Mouse (Mus musculus) liver, embryonic 15.5 days (tissue): ENCODE results near the gene Prtg. TPM values are rescaled to one million over a fixed set of nuclear protein-coding genes. Genes with fewer than 3 reads are reported as not detected.
A peak's percentile ranks its signal among the peaks of the same experiment; 100 is the strongest.

Experiments used
- ATAC-seq: fragments of 200-750 bp; cut with Nextera tagmentation; 2 replicates; pipeline ENCODE4 v1.8.0; 2017; ENCODE audit warnings: moderate number of reproducible peaks, mild to moderate bottlenecking, moderate library complexity; ENCODE audit not compliant: insufficient read depth
- H3K27ac ChIP-seq: fragments of 300-500 bp; sonication (generic); replicated peaks from 2 replicates; pipeline ENCODE4 v1.5.1; 2015; ENCODE audit warnings: mild to moderate bottlenecking, inconsistent platforms
- H3K27me3 ChIP-seq: fragments of 300-500 bp; sonication (generic); 2 replicates; pipeline ENCODE4 v1.6.1; 2015; ENCODE audit warnings: mild to moderate bottlenecking, inconsistent platforms
- H3K36me3 ChIP-seq: fragments of 300-500 bp; sonication (generic); replicated peaks from 2 replicates; pipeline ENCODE4 v1.6.1; 2015; ENCODE audit warnings: moderate library complexity, mild to moderate bottlenecking, inconsistent platforms
- H3K4me1 ChIP-seq: fragments of 300-500 bp; sonication (generic); replicated peaks from 2 replicates; pipeline ENCODE4 v1.6.1; 2015; ENCODE audit warnings: inconsistent platforms
- H3K4me2 ChIP-seq: fragments of 300-500 bp; sonication (generic); 2 replicates; pipeline ENCODE4 v1.6.1; 2015; ENCODE audit warnings: moderate library complexity, mild to moderate bottlenecking, inconsistent platforms
- H3K4me3 ChIP-seq: fragments of 300-500 bp; sonication (generic); replicated peaks from 2 replicates; pipeline ENCODE4 v1.5.1; 2015; ENCODE audit warnings: mild to moderate bottlenecking, inconsistent platforms
- H3K9ac ChIP-seq: fragments of 300-500 bp; sonication (generic); 2 replicates; pipeline ENCODE4 v1.6.1; 2015; ENCODE audit warnings: moderate library complexity, mild to moderate bottlenecking, inconsistent platforms
- H3K9me3 ChIP-seq: fragments of 300-500 bp; sonication (generic); replicated peaks from 2 replicates; pipeline ENCODE4 v1.6.1; 2016; ENCODE audit warnings: inconsistent platforms
- WGBS: fragments of 180-500 bp; shearing (Covaris S2); methylation state at CpG from one replicate; pipeline ENCODE4 v1.1.7; 2015; ENCODE audit warnings: mixed read lengths; ENCODE audit not compliant: insufficient replicate concordance; 5-methylcytosine and 5-hydroxymethylcytosine counted together
- polyA plus RNA-seq: library from polyadenylated mRNA; unstranded; fragments of >200 nt; fragmentation: Nextera tagmentation; extraction: Ambion mirVana; gene quantifications from 2 replicates; pipeline ENCODE4 v1.2.1, GENCODE M21; 2015

Prtg gene
- polyA plus RNA-seq, 1 experiment from 2014 or later = 0.08 TPM

DNA sequence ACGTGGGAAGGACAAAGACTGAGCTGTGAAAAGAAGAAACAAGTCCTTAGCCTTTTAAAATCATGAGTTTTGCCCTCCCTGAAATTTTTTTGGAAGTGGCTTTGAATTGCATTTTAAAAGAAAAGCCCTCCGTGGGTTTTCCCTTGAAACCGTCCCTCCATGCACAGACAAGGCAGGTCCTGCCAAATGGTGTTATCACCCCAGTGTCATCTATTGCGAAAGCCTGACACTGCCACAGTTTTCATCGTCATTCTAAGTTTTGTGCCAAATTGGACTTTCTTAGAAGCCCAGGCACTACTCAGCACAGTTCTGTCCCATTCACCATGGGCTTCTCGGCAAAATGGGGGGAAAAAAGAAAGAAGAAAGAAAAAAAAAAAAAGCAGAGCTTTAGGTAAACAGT, 106.9 kb downstream of the Prtg start:
- no peak overlapping the region for H3K27ac ChIP-seq
- WGBS = 42% methylated on average over 6 of the region's 6 CpGs
- no peaks in the 10 kb centered on the region for H3K36me3 ChIP-seq
- no peak overlapping the region for H3K9ac ChIP-seq
- H3K27me3 ChIP-seq = no peaks in the 10 kb centered on the region
- no peak for ATAC-seq
- no peak overlapping the region for H3K4me3 ChIP-seq
- H3K4me1 ChIP-seq = no peaks in the 10 kb centered on the region
- no peaks in the 10 kb centered on the region for H3K9me3 ChIP-seq
- peak overlapping the region; percentile 5; the same call in 1 of the 2 replicates for H3K4me2 ChIP-seq

DNA sequence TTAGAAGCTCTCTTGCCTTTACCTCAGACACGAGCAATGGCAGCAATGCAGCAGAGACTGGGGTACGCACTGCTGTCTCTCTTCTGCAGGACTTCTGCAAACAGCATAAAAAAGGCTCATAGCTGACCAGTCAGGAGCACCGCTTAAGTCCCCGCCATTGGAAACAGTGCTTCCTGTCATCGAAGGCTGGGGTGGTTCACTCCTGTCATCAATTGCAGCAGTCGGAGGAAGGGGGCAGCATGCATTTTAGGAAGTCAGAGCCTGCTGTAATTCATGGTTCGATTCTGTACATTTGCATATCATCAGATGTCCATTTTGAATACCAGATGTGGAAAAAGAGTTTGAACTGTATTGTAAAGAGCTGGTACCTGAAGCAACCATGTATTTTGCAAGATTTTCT, 109.1 kb downstream of the Prtg start:
- Histone ChIP-seq H3K27me3 (no peaks in the 10 kb centered on the region), H3K9me3 (no peaks in the 10 kb centered on the region), H3K4me2 (no peak overlapping the region), H3K4me3 (no peak overlapping the region), H3K9ac (no peak overlapping the region), H3K36me3 (no peaks in the 10 kb centered on the region), H3K27ac (no peak overlapping the region), H3K4me1 (no peaks in the 10 kb centered on the region)
- WGBS = 23% methylated on average over 7 of the region's 7 CpGs
- ATAC-seq = no peak

DNA sequence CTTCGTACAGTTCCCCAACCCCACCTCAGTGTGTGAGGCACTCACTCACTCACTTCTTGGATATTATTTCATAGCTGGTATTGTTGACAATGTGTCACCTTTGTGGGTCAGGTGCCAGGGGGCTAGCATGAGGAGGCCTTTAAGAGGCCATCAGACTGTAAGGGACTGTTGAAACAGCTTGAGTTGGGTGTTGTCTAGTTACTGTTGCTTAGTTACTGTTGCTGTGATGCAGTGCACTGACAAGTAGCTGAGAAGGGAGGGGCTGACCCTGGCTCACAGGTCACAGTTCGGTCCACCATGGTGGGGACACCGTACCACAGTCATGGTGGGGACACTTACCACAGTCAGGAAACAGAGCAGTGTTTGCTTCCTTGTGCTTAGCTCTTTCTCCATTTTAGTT, 116.4 kb downstream of the Prtg start:
- no peak overlapping the region for H3K9ac ChIP-seq
- 57% methylated on average over 3 of the region's 3 CpGs for WGBS
- H3K27me3 ChIP-seq = peaks cover 63% of the 10 kb centered on the region
- H3K9me3 ChIP-seq = no peaks in the 10 kb centered on the region
- no peak overlapping the region for H3K27ac ChIP-seq
- peaks cover 5% of the 10 kb centered on the region; the same call in 1 of the 2 replicates for H3K4me1 ChIP-seq
- H3K4me3 ChIP-seq = no peak overlapping the region
- no peak for ATAC-seq
- H3K36me3 ChIP-seq = no peaks in the 10 kb centered on the region
- H3K4me2 ChIP-seq = no peak overlapping the region

DNA sequence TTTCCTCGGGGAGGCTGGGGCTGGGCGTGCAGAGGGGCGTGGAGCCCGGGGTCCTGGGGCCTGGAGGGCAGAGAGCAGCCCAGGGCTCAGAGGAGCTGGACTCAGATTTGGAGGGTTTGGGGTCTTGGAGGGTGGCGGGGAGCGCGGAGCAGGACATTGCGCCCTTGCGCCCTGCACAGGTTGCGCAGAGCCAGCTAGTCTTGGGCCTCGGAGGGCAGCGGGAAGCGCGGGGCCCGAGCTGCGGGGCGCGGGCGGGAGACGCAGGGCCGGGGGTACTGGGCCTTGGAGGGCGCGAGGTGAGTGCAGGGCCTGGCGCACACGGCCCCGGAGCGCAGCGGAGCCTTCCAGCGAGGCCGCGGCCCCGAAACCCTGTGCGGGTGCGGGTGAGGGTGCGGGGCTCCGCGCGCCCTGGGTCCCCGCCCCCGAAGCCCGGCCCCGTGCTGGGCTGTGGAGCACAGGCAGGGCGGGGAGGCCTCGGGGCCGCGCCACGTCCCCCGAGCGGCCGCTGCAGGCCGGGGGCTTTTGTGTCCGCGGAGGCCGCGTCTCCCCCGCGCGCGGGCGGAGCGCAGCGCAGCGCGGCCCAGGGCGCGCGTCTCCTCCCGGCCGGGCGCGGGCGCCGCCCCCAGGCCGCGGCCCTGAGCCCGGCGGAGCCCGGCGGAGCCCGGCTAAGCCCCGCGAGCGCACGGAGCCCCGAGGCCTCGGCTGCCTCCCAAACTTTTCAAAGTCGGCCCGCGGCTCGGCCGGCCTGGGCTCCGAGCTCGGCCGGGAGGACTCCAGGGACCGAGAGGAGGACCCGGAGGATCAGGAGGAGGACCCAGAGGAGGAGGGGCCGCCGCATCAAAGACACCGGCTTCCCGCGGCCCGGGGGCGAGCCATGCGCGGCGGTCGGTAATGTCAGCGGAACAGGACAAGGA, 118.6 kb downstream of the Prtg start, which contains the start of gene Pygo1:
Gene Pygo1, plus strand, starts transcription at position 625 of the 914 bp plus-strand sequence.
- H3K27me3 ChIP-seq = peaks cover 72% of the 10 kb centered on the region
- WGBS = under 1% methylated on average over 107 of the region's 108 CpGs
- no peaks in the 10 kb centered on the region for H3K9me3 ChIP-seq
- peak within 1 kb of the TSS; percentile 53 for H3K4me3 ChIP-seq
- H3K9ac ChIP-seq = 0 out of 2 replicates have a peak within 1 kb of the TSS, but pooled peaks have one; percentile 8
- no peaks in the 10 kb centered on the region for H3K36me3 ChIP-seq
- peak; percentile 31; the same call in 1 of the 2 replicates for ATAC-seq
- H3K4me1 ChIP-seq = peaks cover 5% of the 10 kb centered on the region; the same call in 1 of the 2 replicates
- H3K4me2 ChIP-seq = peak within 1 kb of the TSS; percentile 69
- H3K27ac ChIP-seq = no peak within 1 kb of the TSS

DNA sequence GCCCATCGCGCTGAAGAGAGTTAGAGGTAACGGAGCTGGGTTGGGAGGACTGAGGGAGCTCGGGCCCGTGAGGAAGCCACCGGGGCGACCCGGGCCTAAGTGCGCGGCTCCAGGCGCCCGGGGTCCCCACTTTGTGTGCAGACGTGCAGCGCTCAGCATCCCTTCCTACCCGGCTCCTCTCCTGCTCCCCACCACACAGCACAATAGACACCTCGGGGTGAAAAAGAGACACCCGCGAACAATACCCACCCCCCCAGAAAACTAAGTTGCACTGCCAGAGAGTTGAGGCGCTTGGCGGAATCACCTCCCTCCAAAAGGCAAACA, 119.2 kb downstream of the Prtg start:
- peak overlapping the region; percentile 53 for H3K4me3 ChIP-seq
- H3K36me3 ChIP-seq = no peaks in the 10 kb centered on the region
- H3K4me1 ChIP-seq = peaks cover 5% of the 10 kb centered on the region; the same call in 1 of the 2 replicates
- WGBS = 4% methylated on average over 20 of the region's 20 CpGs
- no peak for ATAC-seq
- 0 out of 2 replicates have a peak overlapping the region, but pooled peaks have one; percentile 8 for H3K9ac ChIP-seq
- no peaks in the 10 kb centered on the region for H3K9me3 ChIP-seq
- H3K4me2 ChIP-seq = peak overlapping the region; percentile 69
- H3K27me3 ChIP-seq = peaks cover 72% of the 10 kb centered on the region
- H3K27ac ChIP-seq = no peak overlapping the region

DNA sequence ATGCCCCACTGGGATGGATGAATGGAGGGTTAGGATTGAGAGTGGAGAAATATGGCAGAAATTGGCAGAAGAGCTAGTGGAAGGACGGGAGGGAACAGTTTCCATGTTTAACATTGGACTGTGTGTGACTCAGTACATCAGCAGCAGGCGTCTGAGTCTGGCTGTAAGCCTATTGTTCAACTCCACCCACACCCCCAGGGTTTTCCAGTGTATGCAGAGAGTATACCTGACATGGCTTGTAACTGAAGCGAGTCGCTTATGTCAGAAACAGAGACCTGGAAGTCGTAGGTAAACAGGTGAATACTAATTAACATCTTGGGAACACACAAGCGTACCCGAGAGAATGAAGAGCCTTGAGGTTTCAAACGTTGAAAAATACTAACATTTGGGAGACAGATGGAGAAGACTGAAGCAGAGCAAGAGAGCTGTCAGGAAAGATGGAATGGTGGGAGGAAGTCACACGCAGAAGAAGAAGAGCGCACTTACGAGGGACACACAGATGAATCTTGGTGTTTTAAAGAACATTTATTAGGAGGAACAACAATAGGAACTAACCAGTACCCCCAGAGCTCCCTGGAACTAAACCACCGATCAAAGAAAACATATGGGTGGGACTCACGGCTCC, 124.6 kb downstream of the Prtg start:
- 63% methylated on average over 13 of the region's 13 CpGs for WGBS
- Histone ChIP-seq H3K4me1 (no peaks in the 10 kb centered on the region), H3K9me3 (no peaks in the 10 kb centered on the region), H3K4me3 (no peak overlapping the region), H3K4me2 (no peak overlapping the region), H3K27me3 (peaks cover 25% of the 10 kb centered on the region), H3K36me3 (no peaks in the 10 kb centered on the region), H3K9ac (no peak overlapping the region), H3K27ac (no peak overlapping the region)
- ATAC-seq = no peak

DNA sequence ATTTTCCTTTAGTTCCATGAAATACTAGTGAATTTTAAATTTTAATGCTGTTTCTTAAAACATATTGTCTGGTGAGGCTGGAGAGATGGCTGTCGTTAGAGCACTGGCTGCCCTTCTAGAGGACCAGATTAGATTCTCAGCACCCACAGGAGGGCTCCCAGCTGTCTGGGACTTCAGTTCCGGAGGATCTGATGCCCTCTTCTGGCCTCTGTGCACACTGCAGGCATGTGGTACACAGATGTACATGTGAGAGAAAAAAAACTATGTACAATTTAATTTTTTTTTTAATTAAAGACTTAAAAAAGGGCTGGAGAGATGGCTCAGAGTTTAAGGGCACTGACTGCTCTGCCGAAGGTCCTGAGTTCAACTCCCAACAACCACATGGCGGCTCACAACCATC, 128.6 kb downstream of the Prtg start:
- H3K9me3 ChIP-seq = no peaks in the 10 kb centered on the region
- no peak overlapping the region for H3K4me3 ChIP-seq
- WGBS = 78% methylated on average over 4 of the region's 4 CpGs
- H3K9ac ChIP-seq = no peak overlapping the region
- no peak overlapping the region for H3K27ac ChIP-seq
- H3K4me1 ChIP-seq = no peaks in the 10 kb centered on the region
- no peaks in the 10 kb centered on the region for H3K36me3 ChIP-seq
- H3K4me2 ChIP-seq = no peak overlapping the region
- no peak for ATAC-seq
- H3K27me3 ChIP-seq = no peaks in the 10 kb centered on the region

DNA sequence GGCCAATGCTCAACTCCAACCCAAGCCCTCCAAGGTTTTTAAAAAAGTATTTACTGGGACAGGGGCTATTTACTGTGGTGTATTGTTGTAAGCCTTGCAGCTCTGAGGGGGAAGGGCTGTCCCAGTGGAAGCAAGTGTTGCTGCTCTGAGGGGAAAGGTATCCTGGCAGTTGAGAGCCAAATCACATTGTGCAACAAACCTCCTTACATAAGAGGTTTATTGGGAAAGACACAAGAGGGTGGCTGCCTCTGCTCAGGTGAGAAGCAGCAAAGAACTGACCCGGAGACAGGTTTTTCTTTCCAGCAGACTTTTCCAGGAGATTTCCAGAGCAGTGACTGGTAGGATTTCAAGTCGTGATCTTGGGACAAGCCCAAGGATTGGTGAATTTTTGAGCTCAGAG, 129.6 kb downstream of the Prtg start:
- Histone ChIP-seq H3K36me3 (no peaks in the 10 kb centered on the region), H3K27me3 (no peaks in the 10 kb centered on the region), H3K9ac (no peak overlapping the region), H3K4me1 (no peaks in the 10 kb centered on the region), H3K4me3 (no peak overlapping the region), H3K9me3 (no peaks in the 10 kb centered on the region), H3K4me2 (no peak overlapping the region), H3K27ac (no peak overlapping the region)
- ATAC-seq = no peak
- 56% methylated on average over 2 of the region's 2 CpGs for WGBS

DNA sequence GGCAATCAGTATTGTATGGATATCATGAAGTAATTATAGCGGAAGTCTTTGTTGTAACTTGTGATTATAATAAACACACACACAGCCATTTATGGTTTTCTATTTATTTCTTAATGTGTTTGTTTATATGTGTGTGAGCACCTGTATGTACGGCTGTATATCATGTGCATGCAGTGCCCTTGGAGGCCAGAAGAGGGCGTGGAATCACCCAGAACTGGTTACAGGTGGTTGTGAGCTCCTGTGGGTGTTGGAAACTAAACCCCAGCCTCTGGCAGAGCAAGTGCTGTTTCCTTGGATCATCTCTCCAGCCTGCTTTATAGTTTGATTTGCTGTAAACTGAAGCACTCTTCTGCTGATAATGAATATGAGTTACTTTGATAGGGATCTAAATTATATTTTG, 136.8 kb downstream of the Prtg start:
- Histone ChIP-seq H3K27me3 (no peaks in the 10 kb centered on the region), H3K27ac (no peak overlapping the region), H3K9ac (no peak overlapping the region), H3K4me3 (no peak overlapping the region), H3K36me3 (no peaks in the 10 kb centered on the region), H3K4me2 (no peak overlapping the region), H3K9me3 (no peaks in the 10 kb centered on the region), H3K4me1 (no peaks in the 10 kb centered on the region)
- WGBS = 51% methylated on average over 3 of the region's 3 CpGs
- ATAC-seq = no peak

DNA sequence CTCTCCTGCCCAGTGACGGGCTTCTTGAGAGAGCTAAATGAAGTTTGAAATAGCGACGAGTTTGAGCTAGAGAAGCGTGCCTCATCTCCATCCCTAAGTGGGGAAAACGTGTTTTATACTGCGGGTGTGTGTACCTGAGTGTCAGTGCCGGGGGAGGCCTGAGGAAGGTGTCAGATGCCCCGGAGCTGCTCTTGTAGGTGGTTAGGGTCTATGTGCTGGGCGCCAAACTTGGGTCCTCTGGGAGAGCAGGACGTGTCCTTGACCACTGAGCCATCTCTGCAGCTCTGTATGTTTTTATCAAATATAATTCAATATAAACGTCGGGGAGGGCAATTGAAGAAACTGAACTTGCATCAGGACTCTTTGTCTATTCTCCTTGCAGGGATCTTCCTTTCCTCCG, 137.6 kb downstream of the Prtg start:
- no peak for ATAC-seq

DNA sequence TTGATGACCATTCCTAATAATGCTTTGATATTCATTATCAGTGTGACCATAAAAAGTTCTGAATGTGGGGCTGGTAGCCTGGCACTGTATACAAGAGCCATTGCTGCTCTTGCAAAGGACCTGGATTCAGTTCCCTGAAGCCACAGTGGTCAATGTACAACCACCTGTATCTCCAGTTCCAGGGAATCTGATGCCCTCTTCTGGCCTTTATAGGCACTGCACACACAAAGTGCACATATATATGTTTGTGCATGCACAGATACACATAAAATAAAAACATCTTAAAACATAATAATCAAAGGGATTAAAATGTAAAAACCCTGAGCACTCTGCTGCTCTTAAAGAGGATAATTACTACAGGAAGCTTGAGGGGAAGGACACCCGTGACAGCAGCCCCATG, 140.3 kb downstream of the Prtg start:
- 59% methylated on average over 1 of the region's 1 CpGs for whole genome bisulfite sequencing
- Histone ChIP-seq H3K27ac (no peak overlapping the region), H3K4me1 (no peaks in the 10 kb centered on the region), H3K4me2 (no peak overlapping the region), H3K9ac (no peak overlapping the region), H3K27me3 (peaks cover 8% of the 10 kb centered on the region; the same call in 1 of the 2 replicates), H3K36me3 (no peaks in the 10 kb centered on the region), H3K9me3 (no peaks in the 10 kb centered on the region), H3K4me3 (no peak overlapping the region)
- no peak for ATAC-seq

More for the DNA sequence above, 137.6 kb downstream of the Prtg start:
- no peak overlapping the region for H3K4me3 ChIP-seq
- no peak overlapping the region for H3K4me2 ChIP-seq
- no peaks in the 10 kb centered on the region for H3K4me1 ChIP-seq
- no peaks in the 10 kb centered on the region for H3K27me3 ChIP-seq
- H3K36me3 ChIP-seq = no peaks in the 10 kb centered on the region
- H3K9me3 ChIP-seq = no peaks in the 10 kb centered on the region
- H3K27ac ChIP-seq = no peak overlapping the region
- no peak overlapping the region for H3K9ac ChIP-seq
- WGBS = 76% methylated on average over 13 of the region's 13 CpGs
